Mouse (Mus musculus) olfactory bulb, adult 2 months (tissue): ENCODE results near the gene Fam3c. TPM values are rescaled to one million over a fixed set of nuclear protein-coding genes. Genes with fewer than 3 reads are reported as not detected.

ENCODE experiments used
- H3K27ac ChIP-seq: fragments of 200-500 bp; 2 replicates; pipeline ENCODE4 v1.5.1; 2012; ENCODE audit warnings: low read depth, low read length; ENCODE audit not compliant: insufficient read depth
- H3K4me1 ChIP-seq: fragments of 200-500 bp; 2 replicates; pipeline ENCODE4 v1.6.1; 2012; ENCODE audit warnings: low read length; ENCODE audit not compliant: control insufficient read depth, insufficient read depth
- H3K4me3 ChIP-seq: fragments of 200-500 bp; 2 replicates; pipeline ENCODE4 v1.5.1; 2012; ENCODE audit warnings: mild to moderate bottlenecking, low read depth, low read length, moderate library complexity; ENCODE audit not compliant: insufficient read depth
- CTCF ChIP-seq: fragments of 200-500 bp; IDR thresholded peaks from 2 replicates; pipeline ENCODE4 v1.5.1; 2012; ENCODE audit warnings: low read depth, mild to moderate bottlenecking, low read length, moderate library complexity; ENCODE audit not compliant: insufficient read depth
- POLR2A ChIP-seq: fragments of 200-500 bp; IDR thresholded peaks from 2 replicates; pipeline ENCODE4 v1.6.1; 2012; ENCODE audit warnings: mild to moderate bottlenecking, low read depth, low read length, moderate library complexity; ENCODE audit not compliant: insufficient read depth
- WGBS: fragments of 180-500 bp; shearing (Covaris S2); methylation state at CpG from one replicate; pipeline ENCODE4 v1.1.7; 2018; 5-methylcytosine and 5-hydroxymethylcytosine counted together
- polyA plus RNA-seq: library from polyadenylated mRNA; stranded (reverse); fragments of >200 nt; gene quantifications from 2 replicates; pipeline ENCODE4 v1.2.4, GENCODE M21; 2012; ENCODE audit warnings: low replicate concordance; ENCODE audit not compliant: missing spikeins, insufficient read depth, insufficient read length

Fam3c gene
- polyA plus RNA-seq, 1 experiment = not detected

DNA sequence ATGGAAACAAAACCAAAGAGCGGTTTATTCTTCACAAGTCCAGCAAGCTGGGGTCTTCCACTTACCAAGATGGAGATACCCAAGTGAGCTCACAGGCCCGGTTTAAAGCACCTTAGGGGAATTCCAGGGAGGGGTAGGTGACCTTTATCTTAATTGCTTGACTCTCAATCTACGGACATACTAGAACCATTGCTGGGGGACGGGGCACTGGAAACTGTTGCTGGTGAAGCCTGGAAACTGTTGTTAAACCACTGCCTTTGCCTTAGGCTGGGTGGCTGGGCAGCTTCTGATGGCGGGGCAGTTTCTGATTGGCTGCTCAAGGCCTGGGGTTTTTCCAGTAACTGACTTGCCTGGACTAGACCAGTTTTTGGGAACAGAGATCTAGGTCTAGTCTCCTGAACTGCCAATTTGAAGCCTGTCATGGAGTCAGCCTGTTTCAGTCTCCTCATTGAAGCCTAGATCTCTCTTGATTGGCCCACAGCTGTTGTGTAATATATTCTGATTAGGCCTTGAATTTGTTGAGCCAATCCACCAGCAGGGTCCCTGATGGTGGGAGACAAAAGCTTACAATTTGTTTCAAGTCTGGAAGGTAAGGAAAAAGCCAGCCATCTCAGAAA lies 29.3 kb upstream of the Fam3c start:
- no peak for TF ChIP-seq CTCF
- no peak for TF ChIP-seq POLR2A
- Histone ChIP-seq H3K4me3 (no peak overlapping the region), H3K4me1 (no peaks in the 10 kb centered on the region), H3K27ac (no peak overlapping the region)
- 94% methylated on average over 5 of the region's 5 CpGs for WGBS

- Histone ChIP-seq H3K27ac (no peak overlapping the region), H3K4me3 (no peak overlapping the region), H3K4me1 (no peaks in the 10 kb centered on the region)
- no peak for TF ChIP-seq CTCF
- no peak for TF ChIP-seq POLR2A
- WGBS = 91% methylated on average over 3 of the region's 3 CpGs
These were observed 24.2 kb upstream of the Fam3c start for GRCm38 (mm10) chr6:22380269-22380668.

GRCm38 (mm10) chr6:22379831-22380230 lies 23.8 kb upstream of the Fam3c start:
- no peaks in the 10 kb centered on the region for H3K4me1 ChIP-seq
- no peak overlapping the region for H3K27ac ChIP-seq
- WGBS = 83% methylated on average over 1 of the region's 1 CpGs
- TF ChIP-seq POLR2A (no peak), CTCF (no peak)
- H3K4me3 ChIP-seq = no peak overlapping the region

DNA sequence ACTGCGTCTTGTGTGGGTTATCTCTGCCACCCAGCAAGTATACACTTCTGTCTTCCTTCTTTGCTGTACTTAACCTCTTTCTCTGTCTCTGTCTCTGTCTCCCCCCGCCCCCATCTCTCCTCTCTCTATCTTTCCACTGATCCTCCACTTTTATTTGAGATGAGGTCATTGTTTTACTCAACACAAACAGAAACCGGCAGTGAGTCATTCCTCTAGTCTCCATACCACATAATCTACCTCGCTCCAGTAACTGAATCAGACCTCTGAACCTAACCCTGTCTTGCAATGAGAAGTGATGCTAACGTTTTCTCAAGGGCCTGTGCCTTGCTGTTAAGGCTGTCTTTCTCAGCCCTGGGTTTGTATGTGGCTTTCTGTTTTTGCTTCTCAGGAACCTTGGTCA lies 22.4 kb upstream of the Fam3c start:
- WGBS = 45% methylated on average over 5 of the region's 5 CpGs
- Histone ChIP-seq H3K4me1 (no peaks in the 10 kb centered on the region), H3K27ac (no peak overlapping the region), H3K4me3 (no peak overlapping the region)
- no peak for TF ChIP-seq CTCF

- Histone ChIP-seq H3K27ac (no peak overlapping the region), H3K4me1 (no peaks in the 10 kb centered on the region), H3K4me3 (no peak overlapping the region)
- TF ChIP-seq CTCF (no peak), POLR2A (no peak)
- WGBS = 82% methylated on average over 3 of the region's 3 CpGs
These were observed 18.7 kb upstream of the Fam3c start for GRCm38 (mm10) chr6:22374791-22375190.

DNA sequence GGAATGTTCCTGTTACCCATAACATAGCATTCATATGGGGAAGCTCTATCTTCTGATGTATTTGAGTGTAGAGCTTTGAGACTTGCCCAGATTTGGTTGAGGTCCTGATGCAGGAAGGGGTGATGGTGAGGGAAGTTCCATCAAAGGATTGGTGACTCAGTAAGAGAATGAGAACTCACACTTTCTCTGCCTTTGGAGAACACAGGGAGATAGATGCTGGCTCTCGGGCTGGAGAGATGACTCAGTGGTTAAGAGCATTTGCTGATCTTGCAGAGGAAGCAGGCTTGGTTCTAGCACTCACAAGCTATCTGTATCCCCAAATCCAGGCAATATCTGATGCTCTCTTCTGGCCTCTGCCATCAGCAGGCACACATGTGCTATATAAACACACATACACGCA lies 17.4 kb upstream of the Fam3c start:
- Histone ChIP-seq H3K27ac (no peak overlapping the region), H3K4me3 (no peak overlapping the region), H3K4me1 (no peaks in the 10 kb centered on the region)
- TF ChIP-seq CTCF (no peak), POLR2A (no peak)
- 70% methylated on average over 2 of the region's 2 CpGs for WGBS

GRCm38 (mm10) chr6:22366977-22367376 lies 10.9 kb upstream of the Fam3c start:
- TF ChIP-seq CTCF = no peak
- no peak for TF ChIP-seq POLR2A
- Histone ChIP-seq H3K27ac (no peak overlapping the region), H3K4me3 (no peak overlapping the region), H3K4me1 (no peaks in the 10 kb centered on the region)
- WGBS = 95% methylated on average over 2 of the region's 2 CpGs

- Histone ChIP-seq H3K4me3 (no peak overlapping the region), H3K27ac (no peak overlapping the region), H3K4me1 (no peaks in the 10 kb centered on the region)
- no peak for TF ChIP-seq POLR2A
- TF ChIP-seq CTCF = no peak
- WGBS = 93% methylated on average over 3 of the region's 3 CpGs
These were observed 7.5 kb upstream of the Fam3c start for GRCm38 (mm10) chr6:22363590-22363989.

DNA sequence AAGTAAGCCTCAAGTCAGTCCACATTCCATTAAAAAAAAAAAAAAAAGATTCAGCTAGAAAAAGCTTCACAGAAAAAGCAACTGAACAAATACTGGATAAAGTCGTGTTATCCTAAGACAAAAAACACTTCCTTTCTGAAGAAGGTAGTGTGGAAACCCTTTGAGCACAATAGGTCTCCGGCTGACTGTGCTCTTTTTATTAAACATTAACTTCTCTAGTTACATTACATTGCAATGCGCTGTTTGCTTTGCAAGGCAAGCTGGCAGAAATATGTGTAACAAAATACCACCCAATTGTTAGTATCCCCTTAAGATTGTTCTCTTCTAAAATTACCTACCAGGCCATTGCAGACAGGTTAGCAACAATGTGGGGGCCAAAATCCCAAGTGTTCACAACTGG lies 5.9 kb upstream of the Fam3c start:
- no peaks in the 10 kb centered on the region for H3K4me1 ChIP-seq
- WGBS = 76% methylated on average over 3 of the region's 3 CpGs
- no peak overlapping the region for H3K4me3 ChIP-seq
- no peak overlapping the region for H3K27ac ChIP-seq
- TF ChIP-seq CTCF = no peak
- no peak for TF ChIP-seq POLR2A

DNA sequence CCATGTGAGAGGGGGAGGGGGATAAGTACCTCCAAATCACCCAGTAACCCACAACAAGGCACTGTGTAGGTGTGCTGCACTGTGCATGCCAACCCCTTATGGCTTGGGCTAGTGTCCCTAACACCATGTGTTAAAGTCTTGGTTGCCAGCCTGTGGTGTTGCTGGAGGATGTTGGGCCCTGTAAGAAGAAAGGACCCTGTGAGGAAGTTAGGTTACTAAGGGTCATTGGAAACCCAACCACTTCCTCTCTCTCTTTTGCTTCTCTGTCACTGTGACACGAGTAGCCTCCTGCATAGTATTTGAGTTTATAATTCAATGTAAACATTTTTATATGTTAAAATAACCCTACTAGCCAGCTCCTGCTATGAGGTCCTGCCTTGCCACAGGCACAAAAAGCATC lies 3.0 kb upstream of the Fam3c start:
- TF ChIP-seq POLR2A = no peak
- no peak for TF ChIP-seq CTCF
- 88% methylated on average over 1 of the region's 1 CpGs for WGBS
- Histone ChIP-seq H3K4me3 (no peak overlapping the region), H3K27ac (no peak overlapping the region), H3K4me1 (peaks cover 2% of the 10 kb centered on the region; the same call in 1 of the 2 replicates)
